In the genomic region with DNA sequence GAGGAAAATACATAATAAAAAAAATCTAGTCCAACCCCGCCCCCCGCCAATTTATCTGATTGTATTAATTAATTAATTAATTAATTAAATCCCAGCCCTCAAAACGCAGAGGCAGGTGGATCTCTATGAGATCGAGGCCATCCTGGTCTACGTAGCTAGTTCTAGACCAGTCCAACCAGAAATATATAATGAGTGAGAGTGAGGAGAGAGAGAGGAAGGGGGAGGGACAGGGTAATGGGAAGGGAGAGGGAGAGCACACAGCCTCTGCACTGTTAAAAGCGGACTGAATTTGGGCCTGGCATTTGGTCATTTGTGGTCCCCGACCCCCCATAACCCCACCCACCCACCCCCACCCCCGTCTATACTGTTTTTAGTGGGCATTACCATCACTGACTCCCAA, we compare ENCODE assay signal across 21 mouse cellular contexts.
A peak's percentile ranks its signal among the peaks of the same experiment; 100 is the strongest.
DNase-seq lines count a peak whose midpoint lies in the region; ATAC-seq and TF ChIP-seq lines count a peak whose summit lies in the region.
"Had no signal": no experiment of that assay in that cellular context is flagged by ENCODE, and none has a peak within 500 bp of the region (broad histone marks: within the 10 kb centered on the region; RNA-seq: fewer than 3 reads in every experiment).

No protein-coding gene starts in this region.

- H3K27me3 ChIP-seq in forebrain, embryonic 14.5 days (replicated peaks; ENCODE audit: control insufficient read depth, insufficient read depth, low read length) = no peaks in the 10 kb centered on the region
- no peaks in the 10 kb centered on the region for H3K27me3 ChIP-seq in forebrain, embryonic 10.5 days (ENCODE audit: poor library complexity, severe bottlenecking)
- H3K27me3 ChIP-seq in hindbrain, embryonic 13.5 days = no peaks in the 10 kb centered on the region
- no peaks in the 10 kb centered on the region for H3K27me3 ChIP-seq in hindbrain, embryonic 14.5 days (ENCODE audit: control insufficient read depth, insufficient read depth, low read length)
- no peaks in the 10 kb centered on the region for H3K27me3 ChIP-seq in lung, embryonic 14.5 days (ENCODE audit: insufficient read depth, low read length)
- H3K27me3 ChIP-seq in midbrain, postnatal 0 days (ENCODE audit: insufficient read depth, low read length) = no peaks in the 10 kb centered on the region
- no peaks in the 10 kb centered on the region for H3K27me3 ChIP-seq in midbrain, embryonic 10.5 days (ENCODE audit: low read depth, poor library complexity, severe bottlenecking)
- H3K27me3 ChIP-seq: embryonic facial prominence, embryonic 12.5 days; heart, embryonic 13.5 days; limb, embryonic 12.5 days; liver, embryonic 12.5 days; neural tube, embryonic 13.5 days; Patski had no signal

- TF ChIP-seq CTCF in lung, embryonic 14.5 days (IDR thresholded peaks at IDR 0.05; ENCODE audit: low read depth) = no peak
- TF ChIP-seq CTCF in midbrain, postnatal 0 days (IDR thresholded peaks at IDR 0.05) = no peak

- WGBS in forebrain, embryonic 14.5 days = 92% methylated on average over 8 of the region's 8 CpGs
- WGBS in forebrain, embryonic 10.5 days = 91% methylated on average over 7 of the region's 8 CpGs
- WGBS in hindbrain, embryonic 13.5 days = 83% methylated on average over 8 of the region's 8 CpGs
- WGBS in hindbrain, embryonic 14.5 days = 85% methylated on average over 8 of the region's 8 CpGs
- 74% methylated on average over 8 of the region's 8 CpGs for WGBS in lung, embryonic 14.5 days
- 92% methylated on average over 8 of the region's 8 CpGs for WGBS in midbrain, postnatal 0 days
- WGBS in midbrain, embryonic 10.5 days = 79% methylated on average over 8 of the region's 8 CpGs

- no peaks in the 10 kb centered on the region for H3K9me3 ChIP-seq in forebrain, embryonic 14.5 days (replicated peaks; ENCODE audit: control insufficient read depth, low read length)
- no peaks in the 10 kb centered on the region for H3K9me3 ChIP-seq in forebrain, embryonic 10.5 days
- H3K9me3 ChIP-seq in hindbrain, embryonic 13.5 days = no peaks in the 10 kb centered on the region
- no peaks in the 10 kb centered on the region for H3K9me3 ChIP-seq in hindbrain, embryonic 14.5 days (ENCODE audit: control insufficient read depth, low read length)
- H3K9me3 ChIP-seq in lung, embryonic 14.5 days (ENCODE audit: low read depth, low read length) = no peaks in the 10 kb centered on the region
- H3K9me3 ChIP-seq in midbrain, postnatal 0 days (ENCODE audit: low read length) = no peaks in the 10 kb centered on the region
- no peaks in the 10 kb centered on the region for H3K9me3 ChIP-seq in midbrain, embryonic 10.5 days (replicated peaks)
- H3K9me3 ChIP-seq: embryonic facial prominence, embryonic 12.5 days; heart, embryonic 13.5 days; hindbrain, embryonic 10.5 days; limb, embryonic 12.5 days; liver, embryonic 12.5 days; neural tube, embryonic 13.5 days had no signal

- H3K36me3 ChIP-seq in forebrain, embryonic 14.5 days (ENCODE audit: control insufficient read depth, insufficient read depth, low read length) = no peaks in the 10 kb centered on the region
- H3K36me3 ChIP-seq in forebrain, embryonic 10.5 days (replicated peaks) = no peaks in the 10 kb centered on the region
- no peaks in the 10 kb centered on the region for H3K36me3 ChIP-seq in hindbrain, embryonic 13.5 days
- H3K36me3 ChIP-seq in hindbrain, embryonic 14.5 days (replicated peaks; ENCODE audit: control insufficient read depth, insufficient read depth) = no peaks in the 10 kb centered on the region
- H3K36me3 ChIP-seq in lung, embryonic 14.5 days (ENCODE audit: insufficient read depth) = no peaks in the 10 kb centered on the region
- H3K36me3 ChIP-seq in midbrain, postnatal 0 days (ENCODE audit: insufficient read depth, low read length) = no peaks in the 10 kb centered on the region
- H3K36me3 ChIP-seq in midbrain, embryonic 10.5 days = no peaks in the 10 kb centered on the region
- H3K36me3 ChIP-seq: embryonic facial prominence, embryonic 12.5 days; heart, embryonic 13.5 days; hindbrain, embryonic 10.5 days; limb, embryonic 12.5 days; liver, embryonic 12.5 days; neural tube, embryonic 13.5 days had no signal

- no peak overlapping the region for H3K4me3 ChIP-seq in forebrain, embryonic 14.5 days (ENCODE audit: low read depth, low read length)
- no peak overlapping the region for H3K4me3 ChIP-seq in forebrain, embryonic 10.5 days
- no peak overlapping the region for H3K4me3 ChIP-seq in hindbrain, embryonic 13.5 days
- H3K4me3 ChIP-seq in hindbrain, embryonic 14.5 days (replicated peaks; ENCODE audit: low read length) = no peak overlapping the region
- H3K4me3 ChIP-seq in lung, embryonic 14.5 days (ENCODE audit: low read depth, low read length) = no peak overlapping the region
- H3K4me3 ChIP-seq in midbrain, postnatal 0 days (ENCODE audit: low read depth, low read length) = no peak overlapping the region
- H3K4me3 ChIP-seq in midbrain, embryonic 10.5 days = no peak overlapping the region
- H3K4me3 ChIP-seq: embryonic facial prominence, embryonic 12.5 days; heart, adult 2 months; heart, embryonic 13.5 days; hindbrain, embryonic 10.5 days; limb, embryonic 12.5 days; liver, embryonic 12.5 days; neural tube, embryonic 13.5 days had no signal

- no peak overlapping the region for H3K27ac ChIP-seq in forebrain, embryonic 14.5 days (ENCODE audit: low read depth, low read length)
- H3K27ac ChIP-seq in forebrain, embryonic 10.5 days = no peak overlapping the region
- no peak overlapping the region for H3K27ac ChIP-seq in hindbrain, embryonic 13.5 days
- no peak overlapping the region for H3K27ac ChIP-seq in hindbrain, embryonic 14.5 days
- H3K27ac ChIP-seq in lung, embryonic 14.5 days (ENCODE audit: low read depth) = no peak overlapping the region
- no peak overlapping the region for H3K27ac ChIP-seq in midbrain, postnatal 0 days (ENCODE audit: low read depth, low read length)
- no peak overlapping the region for H3K27ac ChIP-seq in midbrain, embryonic 10.5 days (replicated peaks)
- H3K27ac ChIP-seq: embryonic facial prominence, embryonic 12.5 days; heart, adult 2 months; heart, embryonic 13.5 days; hindbrain, embryonic 10.5 days; limb, embryonic 12.5 days; liver, embryonic 12.5 days; neural tube, embryonic 13.5 days; stomach, postnatal 0 days had no signal

- ATAC-seq in forebrain, embryonic 14.5 days = 0 out of 2 replicates have a peak, but pooled peaks have one; percentile 4
- peak; percentile 49; the same call in 1 of the 2 replicates for ATAC-seq in hindbrain, embryonic 13.5 days (ENCODE audit: low FRiP score)
- ATAC-seq in hindbrain, embryonic 14.5 days (ENCODE audit: low FRiP score) = no peak
- peak; percentile 21 for ATAC-seq in lung, embryonic 14.5 days (ENCODE audit: insufficient read depth)
- ATAC-seq in midbrain, postnatal 0 days (ENCODE audit: low FRiP score) = peak; percentile 41; the same call in 1 of the 2 replicates
- ATAC-seq: liver, embryonic 12.5 days; liver, postnatal 0 days; Patski had no signal

- no peaks in the 10 kb centered on the region for H3K4me1 ChIP-seq in forebrain, embryonic 14.5 days (ENCODE audit: control insufficient read depth, insufficient read depth, low read length)
- H3K4me1 ChIP-seq in forebrain, embryonic 10.5 days = no peaks in the 10 kb centered on the region
- no peaks in the 10 kb centered on the region for H3K4me1 ChIP-seq in hindbrain, embryonic 13.5 days (replicated peaks)
- H3K4me1 ChIP-seq in hindbrain, embryonic 14.5 days (replicated peaks; ENCODE audit: control insufficient read depth, insufficient read depth, low read length) = no peaks in the 10 kb centered on the region
- H3K4me1 ChIP-seq in lung, embryonic 14.5 days (ENCODE audit: insufficient read depth) = no peaks in the 10 kb centered on the region
- no peaks in the 10 kb centered on the region for H3K4me1 ChIP-seq in midbrain, postnatal 0 days (ENCODE audit: insufficient read depth, low read length)
- no peaks in the 10 kb centered on the region for H3K4me1 ChIP-seq in midbrain, embryonic 10.5 days
- H3K4me1 ChIP-seq: embryonic facial prominence, embryonic 12.5 days; heart, embryonic 13.5 days; hindbrain, embryonic 10.5 days; limb, embryonic 12.5 days; liver, embryonic 12.5 days; neural tube, embryonic 13.5 days had no signal

- no peak overlapping the region for H3K9ac ChIP-seq in forebrain, embryonic 14.5 days (ENCODE audit: low read length)
- H3K9ac ChIP-seq in hindbrain, embryonic 13.5 days = no peak overlapping the region
- H3K9ac ChIP-seq in hindbrain, embryonic 14.5 days = no peak overlapping the region
- no peak overlapping the region for H3K9ac ChIP-seq in lung, embryonic 14.5 days
- no peak overlapping the region for H3K9ac ChIP-seq in midbrain, postnatal 0 days (replicated peaks; ENCODE audit: low read length, poor library complexity, severe bottlenecking)
- H3K9ac ChIP-seq: embryonic facial prominence, embryonic 12.5 days; heart, embryonic 13.5 days; limb, embryonic 12.5 days; liver, embryonic 12.5 days; liver, postnatal 0 days; neural tube, embryonic 13.5 days had no signal

- DNase-seq in forebrain, embryonic 14.5 days (ENCODE audit: low spot score) = no peak
- no peak for DNase-seq in forebrain, embryonic 10.5 days (ENCODE audit: extremely low spot score, low spot score)
- DNase-seq in hindbrain, embryonic 14.5 days (ENCODE audit: low spot score) = no peak
- DNase-seq in lung, embryonic 14.5 days = no peak
- no peak for DNase-seq in lung, adult 18-20 months
- DNase-seq in midbrain, postnatal 0 days (ENCODE audit: low spot score) = no peak
- no peak for DNase-seq in midbrain, embryonic 10.5 days (ENCODE audit: low spot score)
- DNase-seq: gastrocnemius, postnatal 25 days; layer of hippocampus, adult 9-11 months; thymus, adult 18-20 months had no signal

- no peak overlapping the region for H3K4me2 ChIP-seq in forebrain, embryonic 14.5 days (ENCODE audit: low read length)
- H3K4me2 ChIP-seq in hindbrain, embryonic 13.5 days = no peak overlapping the region
- H3K4me2 ChIP-seq in hindbrain, embryonic 14.5 days (replicated peaks) = no peak overlapping the region
- H3K4me2 ChIP-seq in lung, embryonic 14.5 days = no peak overlapping the region
- no peak overlapping the region for H3K4me2 ChIP-seq in midbrain, postnatal 0 days (ENCODE audit: low read depth, low read length, poor library complexity, severe bottlenecking)
- H3K4me2 ChIP-seq: embryonic facial prominence, embryonic 12.5 days; heart, embryonic 13.5 days; limb, embryonic 12.5 days; liver, embryonic 12.5 days; neural tube, embryonic 13.5 days had no signal
